Mouse (Mus musculus) bone marrow, adult 2 months (tissue): Measurements from ENCODE around the gene Rpl36a. TPM values are rescaled to one million over a fixed set of nuclear protein-coding genes. Genes with fewer than 3 reads are reported as not detected.
A peak's percentile ranks its signal among the peaks of the same experiment; 100 is the strongest.

Source experiments
- H3K27ac ChIP-seq: fragments of 200-500 bp; 2 replicates; pipeline ENCODE4 v1.5.1; 2012; ENCODE audit warnings: low read depth, mild to moderate bottlenecking, control low read depth, inconsistent platforms, low read length; ENCODE audit not compliant: control insufficient read depth, poor library complexity, insufficient read depth
- H3K4me1 ChIP-seq: fragments of 200-500 bp; 2 replicates; pipeline ENCODE4 v1.6.1; 2011; ENCODE audit warnings: low read length; ENCODE audit not compliant: control insufficient read depth, insufficient read depth
- H3K4me3 ChIP-seq: fragments of 200-500 bp; replicated peaks from 2 replicates; pipeline ENCODE3; 2011; ENCODE audit warnings: mild to moderate bottlenecking, low read depth, low read length, control low read depth; ENCODE audit not compliant: control insufficient read depth
- CTCF ChIP-seq: fragments of 200-500 bp; IDR thresholded peaks from 2 replicates; pipeline ENCODE4 v1.5.1; 2011; ENCODE audit warnings: low read length, control low read depth; ENCODE audit not compliant: control insufficient read depth, insufficient read depth
- POLR2A ChIP-seq: fragments of 200-500 bp; IDR thresholded peaks from 2 replicates; pipeline ENCODE4 v1.6.1; 2011; ENCODE audit warnings: low read depth, mild to moderate bottlenecking, control low read depth, low read length, borderline replicate concordance; ENCODE audit not compliant: control insufficient read depth
- WGBS: fragments of 180-500 bp; shearing (Covaris S2); methylation state at CpG from one replicate; pipeline ENCODE4 v1.1.7; 2018; 5-methylcytosine and 5-hydroxymethylcytosine counted together
- polyA plus RNA-seq: library from polyadenylated mRNA; stranded (reverse); fragments of >200 nt; gene quantifications from 2 replicates; pipeline ENCODE4 v1.2.4, GENCODE M21; 2011; ENCODE audit warnings: low replicate concordance; ENCODE audit not compliant: missing spikeins, insufficient read depth, insufficient read length

Gene Rpl36a
- polyA plus RNA-seq, 1 experiment: 606 TPM

- TF ChIP-seq CTCF (no peak), POLR2A (no peak)
- no peak overlapping the region for H3K27ac ChIP-seq
- 56% methylated on average over 6 of the region's 6 CpGs for WGBS
Observed at GRCm38 (mm10) chrX:134554425-134554824, 31.0 kb upstream of the Rpl36a start.

GRCm38 (mm10) chrX:134564326-134564725 is 21.1 kb upstream of the Rpl36a start:
- 22% methylated on average over 4 of the region's 4 CpGs for WGBS
- H3K27ac ChIP-seq: no peak overlapping the region

More at GRCm38 (mm10) chrX:134554425-134554824, 31.0 kb upstream of the Rpl36a start:
- Histone ChIP-seq H3K4me1 (0 out of 2 replicates have a peak, but pooled peaks cover 1% of the 10 kb centered on the region), H3K4me3 (no peak overlapping the region)

GRCm38 (mm10) chrX:134566536-134567222 is 18.8 kb upstream of the Rpl36a start:
- WGBS: 47% methylated on average over 8 of the region's 8 CpGs
- Histone ChIP-seq H3K27ac (no peak overlapping the region), H3K4me1 (no peaks in the 10 kb centered on the region; the same call in 1 of the 2 replicates), H3K4me3 (no peak overlapping the region)
- TF ChIP-seq POLR2A (no peak), CTCF (no peak)

More at GRCm38 (mm10) chrX:134564326-134564725, 21.1 kb upstream of the Rpl36a start:
- Histone ChIP-seq H3K4me3 (no peak overlapping the region), H3K4me1 (no peaks in the 10 kb centered on the region; the same call in 1 of the 2 replicates)
- TF ChIP-seq POLR2A: no peak
- TF ChIP-seq CTCF: no peak

- no peak for TF ChIP-seq CTCF
- TF ChIP-seq POLR2A: no peak
- Histone ChIP-seq H3K4me1 (no peaks in the 10 kb centered on the region; the same call in 1 of the 2 replicates), H3K4me3 (no peak overlapping the region), H3K27ac (no peak overlapping the region)
- WGBS: 39% methylated on average over 4 of the region's 4 CpGs
Observed at GRCm38 (mm10) chrX:134577896-134578295, 7.6 kb upstream of the Rpl36a start.

- H3K27ac ChIP-seq: peak overlapping the region; percentile 39; the same call in 1 of the 2 replicates
- no peak for TF ChIP-seq POLR2A
- TF ChIP-seq CTCF: no peak
- peak overlapping the region; percentile 47 for H3K4me3 ChIP-seq
- no peaks in the 10 kb centered on the region; the same call in 1 of the 2 replicates for H3K4me1 ChIP-seq
- WGBS: 54% methylated on average over 14 of the region's 14 CpGs
Observed at GRCm38 (mm10) chrX:134580528-134581305, 4.7 kb upstream of the Rpl36a start.

GRCm38 (mm10) chrX:134582270-134582669 is 3.2 kb upstream of the Rpl36a start:
- Histone ChIP-seq H3K4me3 (peak overlapping the region; percentile 86), H3K4me1 (no peaks in the 10 kb centered on the region; the same call in 1 of the 2 replicates), H3K27ac (peak overlapping the region; percentile 83)
- TF ChIP-seq CTCF: no peak
- TF ChIP-seq POLR2A: no peak
- 12% methylated on average over 11 of the region's 11 CpGs for WGBS

- H3K27ac ChIP-seq: peak within 1 kb of the TSS; percentile 89
- 16% methylated on average over 11 of the region's 11 CpGs for WGBS
Observed at GRCm38 (mm10) chrX:134582888-134583669, 2.4 kb upstream of the Rpl36a start, which contains the start of gene Btk. Btk (minus strand) TSS chrX:134583570.

More at GRCm38 (mm10) chrX:134582888-134583669, 2.4 kb upstream of the Rpl36a start, which contains the start of gene Btk:
- TF ChIP-seq CTCF: no peak
- TF ChIP-seq POLR2A: no peak
- peak within 1 kb of the TSS; percentile 86 for H3K4me3 ChIP-seq
- H3K4me1 ChIP-seq: no peaks in the 10 kb centered on the region; the same call in 1 of the 2 replicates
